Mouse (Mus musculus) gastrocnemius, postnatal 10 days (tissue): ENCODE data around the gene Grik1. TPM values are rescaled to one million over a fixed set of nuclear protein-coding genes. Genes with fewer than 3 reads are reported as not detected.

Source experiments
- DNase-seq: peaks from one replicate; pipeline ENCODE4 v3.0.0; 2021; ENCODE audit warnings: mixed read lengths
- total RNA-seq, 2 experiments: library from RNA; stranded (reverse); gene quantifications; 2 replicates each; pipeline ENCODE4 v1.2.3; 2021

Gene Grik1
- total RNA-seq, 2 experiments from 2014 or later, result 0.09 to 0.18 TPM

DNA sequence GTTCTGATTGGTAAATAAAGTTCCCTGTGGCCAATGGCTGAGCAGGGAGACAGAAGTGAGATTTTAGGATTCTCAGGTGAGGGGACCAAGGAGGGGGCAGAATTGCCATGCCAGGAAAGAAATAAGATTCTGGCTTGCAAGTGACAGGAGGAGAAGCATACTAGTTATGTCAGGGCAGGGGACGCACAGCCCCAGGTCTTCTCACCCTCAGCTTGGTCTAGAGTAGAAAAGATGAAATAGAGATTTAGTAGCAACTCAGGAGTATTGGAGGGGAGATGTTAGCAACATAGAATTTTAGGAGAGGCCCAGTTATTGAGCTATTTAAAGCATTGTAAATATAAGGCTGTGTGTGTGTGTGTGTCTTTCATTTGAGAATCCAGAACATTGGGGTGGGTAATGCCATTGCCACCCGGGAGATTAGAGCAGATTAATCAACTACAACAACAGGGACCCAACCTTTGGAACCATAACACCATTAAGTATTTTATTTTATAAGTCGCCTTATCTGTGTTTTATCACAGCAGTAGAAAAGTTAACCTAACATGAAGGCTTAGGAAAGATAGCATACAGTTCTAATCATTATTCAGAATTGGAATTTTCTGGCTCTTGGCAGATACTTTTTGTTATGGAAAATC lies 436.5 kb downstream of the Grik1 start:
- no peak for DNase-seq

DNA sequence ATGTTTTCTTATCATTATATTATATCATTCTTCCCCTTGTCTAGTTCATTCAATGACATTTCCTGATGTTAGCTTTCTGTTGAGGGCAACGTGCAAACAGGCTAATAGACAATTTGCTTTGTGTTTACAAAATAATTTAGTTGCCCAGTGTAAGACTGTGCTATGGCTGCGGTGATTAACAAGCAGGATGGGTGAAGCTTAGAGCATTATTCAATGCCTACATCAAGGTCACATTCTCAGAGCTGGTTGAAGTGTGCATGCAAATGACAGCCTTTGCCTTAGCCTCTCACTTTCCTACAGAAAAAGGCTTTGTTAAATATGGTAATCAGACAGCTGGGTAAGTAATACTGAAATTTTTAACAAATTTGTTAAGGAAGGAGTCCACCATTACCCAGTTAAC lies 438.5 kb downstream of the Grik1 start:
- no peak for DNase-seq

DNA sequence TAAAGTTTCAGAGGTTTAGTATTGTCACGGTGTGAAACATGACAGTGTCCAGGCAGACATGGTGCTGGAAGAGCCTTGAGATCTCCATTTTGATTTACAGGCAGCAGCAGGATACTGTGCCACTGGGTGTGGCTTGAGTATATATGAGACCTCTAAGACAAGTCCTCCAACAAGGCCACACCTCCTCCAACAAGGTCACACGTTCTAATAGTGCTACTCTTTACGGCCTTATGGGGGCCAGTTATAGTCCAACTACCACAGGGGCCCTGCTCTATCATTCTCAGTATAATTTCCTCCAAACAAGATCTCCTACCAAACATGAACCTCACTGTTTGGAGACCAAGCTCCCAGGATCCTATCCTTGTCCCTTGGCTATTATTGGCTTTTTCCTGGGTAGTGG lies 441.3 kb downstream of the Grik1 start:
- no peak for DNase-seq

Other genes starting within 250 kb of the Grik1 start
- not detected for gene Cldn17, start 216.7 kb upstream of the Grik1 start, total RNA-seq